Mouse (Mus musculus) heart, embryonic 15.5 days (tissue): ENCODE measurements at regions not wholly inside any gene's neighbourhood (a gene's known extent, or its start where the extent isn't known, plus 50 kb on each side); places are given as distances from the start of the nearest gene placed in this dataset.

ENCODE experiments used
- ATAC-seq: fragments of 200-750 bp; cut with Nextera tagmentation; replicated peaks from 2 replicates; pipeline ENCODE4 v1.8.0; 2017; ENCODE audit warnings: low read depth, moderate TSS enrichment; ENCODE audit not compliant: insufficient number of reproducible peaks, insufficient read depth, low FRiP score
- H3K27ac ChIP-seq: fragments of 300-500 bp; sonication (generic); 2 replicates; pipeline ENCODE4 v1.5.1; 2015; ENCODE audit warnings: mild to moderate bottlenecking, inconsistent platforms
- H3K27me3 ChIP-seq: fragments of 300-500 bp; sonication (generic); 2 replicates; pipeline ENCODE4 v1.6.1; 2015; ENCODE audit warnings: inconsistent platforms
- H3K36me3 ChIP-seq: fragments of 300-500 bp; sonication (generic); 2 replicates; pipeline ENCODE4 v1.6.1; 2015; ENCODE audit warnings: mild to moderate bottlenecking, inconsistent platforms
- H3K4me1 ChIP-seq: fragments of 300-500 bp; sonication (generic); replicated peaks from 2 replicates; pipeline ENCODE4 v1.6.1; 2015; ENCODE audit warnings: inconsistent platforms
- H3K4me2 ChIP-seq: fragments of 300-500 bp; sonication (generic); 2 replicates; pipeline ENCODE4 v1.6.1; 2015; ENCODE audit warnings: inconsistent platforms, mild to moderate bottlenecking, moderate library complexity
- H3K4me3 ChIP-seq: fragments of 300-500 bp; sonication (generic); 2 replicates; pipeline ENCODE4 v1.5.1; 2015; ENCODE audit warnings: mild to moderate bottlenecking, inconsistent platforms
- H3K9ac ChIP-seq: fragments of 300-500 bp; sonication (generic); 2 replicates; pipeline ENCODE4 v1.6.1; 2015; ENCODE audit warnings: mild to moderate bottlenecking, inconsistent platforms
- H3K9me3 ChIP-seq: fragments of 300-500 bp; sonication (generic); replicated peaks from 2 replicates; pipeline ENCODE4 v1.6.1; 2016; ENCODE audit warnings: inconsistent platforms
- WGBS: fragments of 180-500 bp; shearing (Covaris S2); methylation state at CpG from one replicate; pipeline ENCODE4 v1.1.7; 2015; ENCODE audit warnings: mixed read lengths; 5-methylcytosine and 5-hydroxymethylcytosine counted together

DNA sequence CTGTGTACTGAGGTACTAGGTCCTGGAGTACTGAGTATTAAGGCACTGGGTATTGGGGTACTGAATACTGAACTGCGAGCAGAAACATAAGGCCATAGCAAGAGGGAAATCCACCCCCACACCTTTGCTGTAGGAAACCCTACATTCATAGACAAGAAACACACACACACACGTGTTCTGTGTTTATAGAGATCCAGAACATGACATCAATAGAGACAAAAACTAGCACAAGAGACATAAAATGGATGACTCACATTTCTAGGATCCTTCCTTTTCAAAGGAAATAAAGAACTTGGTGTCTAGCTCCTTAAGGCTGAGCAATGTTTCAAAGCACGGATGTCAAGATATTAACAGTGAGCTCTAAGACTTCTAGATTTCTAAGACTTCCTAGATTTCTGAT lies 49.9 kb upstream of the Nepro start:
- no peak for ATAC-seq
- Histone ChIP-seq H3K9me3 (no peaks in the 10 kb centered on the region), H3K4me3 (no peak overlapping the region), H3K9ac (no peak overlapping the region), H3K36me3 (no peaks in the 10 kb centered on the region), H3K4me2 (no peak overlapping the region), H3K4me1 (peaks cover 12% of the 10 kb centered on the region), H3K27ac (no peak overlapping the region), H3K27me3 (no peaks in the 10 kb centered on the region)
- 85% methylated on average over 3 of the region's 3 CpGs for WGBS

DNA sequence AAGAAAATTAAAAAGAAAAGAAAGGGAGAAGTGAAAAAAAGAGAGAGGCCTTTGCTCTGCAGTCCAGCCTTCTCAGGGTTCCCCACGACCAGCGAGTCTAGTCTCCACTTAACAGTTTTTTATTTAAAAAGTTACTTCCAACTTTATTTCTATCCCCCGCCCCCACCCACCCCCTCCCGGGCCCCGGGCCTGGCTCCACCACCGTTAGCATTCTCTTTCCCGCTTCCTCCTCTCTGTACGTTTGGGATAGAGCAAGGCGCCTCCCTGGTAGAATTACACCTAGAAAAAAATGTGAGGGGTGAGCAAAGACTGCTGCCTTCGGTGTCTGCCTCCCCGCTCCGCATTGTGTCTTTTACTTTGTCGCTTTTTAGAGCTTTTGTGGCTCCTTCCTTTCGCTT lies 51.7 kb upstream of the Nepro start:
- Histone ChIP-seq H3K9me3 (no peaks in the 10 kb centered on the region), H3K4me1 (peaks cover 12% of the 10 kb centered on the region), H3K9ac (no peak overlapping the region), H3K36me3 (no peaks in the 10 kb centered on the region), H3K4me2 (peak overlapping the region; percentile 53), H3K27me3 (no peaks in the 10 kb centered on the region), H3K27ac (no peak overlapping the region), H3K4me3 (peak overlapping the region; percentile 20)
- WGBS, result 13% methylated on average over 14 of the region's 14 CpGs
- ATAC-seq, result no peak

DNA sequence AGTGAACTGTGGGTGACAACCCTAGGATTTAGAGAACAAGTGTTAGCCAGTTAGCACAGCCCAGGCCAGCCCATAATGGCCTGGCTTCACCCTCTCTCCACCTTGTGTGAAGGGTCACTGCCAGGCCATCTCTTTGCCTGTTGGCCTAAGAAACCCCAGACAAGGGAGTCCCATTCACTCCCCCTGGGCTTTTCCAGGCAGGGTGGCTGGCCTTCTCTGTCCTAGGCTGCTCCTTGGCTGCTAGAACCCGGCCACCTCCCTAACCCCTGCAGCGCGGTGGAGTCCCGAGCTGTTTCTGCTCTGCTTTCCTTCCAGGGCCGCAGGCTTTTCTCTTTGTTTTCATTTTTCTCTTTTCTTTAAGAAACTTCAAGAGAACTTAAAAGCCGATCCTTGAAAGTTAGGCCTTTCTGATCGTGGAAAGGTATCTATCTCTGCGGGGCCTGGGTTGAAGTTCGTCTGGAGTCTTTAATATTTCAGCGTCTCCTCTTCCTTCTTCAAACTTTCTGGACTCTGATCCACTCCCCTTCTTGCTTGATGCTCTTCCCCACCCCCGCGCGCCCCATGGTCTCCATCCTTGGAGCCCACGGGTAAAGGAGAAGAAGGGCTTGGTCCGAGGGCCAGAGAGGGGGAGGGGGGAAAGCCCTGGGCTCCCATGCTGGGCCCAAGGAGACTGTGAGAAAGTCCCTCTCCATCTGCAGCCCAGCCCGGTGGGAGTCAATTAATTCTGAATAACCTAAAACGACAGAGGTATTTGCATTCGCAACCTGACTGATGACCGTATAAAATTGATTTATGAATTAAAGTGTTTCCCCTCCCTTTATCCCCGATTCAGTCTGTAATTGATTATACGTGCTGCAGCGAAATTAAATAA lies 52.3 kb upstream of the Nepro start:
- Histone ChIP-seq H3K4me1 (peaks cover 12% of the 10 kb centered on the region), H3K4me3 (peak overlapping the region; percentile 20; the same call in 1 of the 2 replicates), H3K36me3 (no peaks in the 10 kb centered on the region), H3K9ac (no peak overlapping the region), H3K4me2 (peak overlapping the region; percentile 53), H3K9me3 (no peaks in the 10 kb centered on the region), H3K27ac (no peak overlapping the region), H3K27me3 (no peaks in the 10 kb centered on the region)
- WGBS, result 39% methylated on average over 22 of the region's 22 CpGs
- ATAC-seq, result no peak

DNA sequence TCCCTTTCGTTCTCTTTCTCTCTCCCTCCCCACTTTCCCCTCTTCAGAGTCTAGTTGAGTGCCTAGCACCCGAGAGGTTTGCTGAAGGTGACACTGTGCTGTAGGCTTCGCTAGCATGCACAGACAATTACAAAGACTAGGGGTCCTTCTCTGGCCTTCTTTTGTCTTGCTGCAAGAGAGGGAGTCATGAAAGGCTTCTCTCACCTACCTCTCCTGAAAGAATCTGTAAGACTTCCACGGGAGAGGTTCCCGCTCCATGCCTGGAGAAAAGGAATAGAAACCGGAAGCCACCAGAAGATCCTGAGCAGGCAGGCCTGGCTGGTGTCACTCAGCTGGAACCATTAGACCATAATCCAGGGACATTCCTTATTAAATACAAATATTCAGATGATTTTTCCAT lies 56.0 kb upstream of the Nepro start:
- peaks cover 12% of the 10 kb centered on the region for H3K4me1 ChIP-seq
- H3K27ac ChIP-seq, result no peak overlapping the region
- no peaks in the 10 kb centered on the region for H3K27me3 ChIP-seq
- no peak overlapping the region for H3K4me3 ChIP-seq
- H3K36me3 ChIP-seq, result no peaks in the 10 kb centered on the region
- no peak overlapping the region for H3K4me2 ChIP-seq
- WGBS, result 82% methylated on average over 6 of the region's 6 CpGs
- no peaks in the 10 kb centered on the region for H3K9me3 ChIP-seq
- no peak for ATAC-seq
- no peak overlapping the region for H3K9ac ChIP-seq

DNA sequence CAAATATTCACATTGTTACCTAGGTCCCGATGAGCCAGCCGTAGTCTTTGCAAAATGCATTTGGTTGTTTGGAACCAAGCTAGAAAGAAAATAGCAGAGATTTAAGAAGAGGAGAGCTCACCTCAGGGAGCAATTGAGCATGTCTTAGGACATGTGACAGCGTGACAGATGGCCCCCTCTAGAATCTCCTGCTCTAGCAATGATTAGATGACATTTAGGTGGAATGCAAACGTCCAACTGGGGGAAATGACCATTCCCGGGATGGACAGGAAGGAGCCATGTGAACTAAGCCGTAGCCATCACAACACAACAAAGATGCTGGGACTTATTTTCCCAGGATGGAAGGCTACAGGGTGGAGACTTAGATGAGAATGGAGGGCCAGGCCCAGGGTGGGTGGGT lies 57.0 kb upstream of the Nepro start:
- Histone ChIP-seq H3K4me1 (peaks cover 7% of the 10 kb centered on the region), H3K9ac (no peak overlapping the region), H3K27me3 (no peaks in the 10 kb centered on the region), H3K4me2 (no peak overlapping the region), H3K36me3 (no peaks in the 10 kb centered on the region), H3K4me3 (no peak overlapping the region), H3K9me3 (no peaks in the 10 kb centered on the region), H3K27ac (no peak overlapping the region)
- no peak for ATAC-seq
- WGBS, result 65% methylated on average over 6 of the region's 6 CpGs

DNA sequence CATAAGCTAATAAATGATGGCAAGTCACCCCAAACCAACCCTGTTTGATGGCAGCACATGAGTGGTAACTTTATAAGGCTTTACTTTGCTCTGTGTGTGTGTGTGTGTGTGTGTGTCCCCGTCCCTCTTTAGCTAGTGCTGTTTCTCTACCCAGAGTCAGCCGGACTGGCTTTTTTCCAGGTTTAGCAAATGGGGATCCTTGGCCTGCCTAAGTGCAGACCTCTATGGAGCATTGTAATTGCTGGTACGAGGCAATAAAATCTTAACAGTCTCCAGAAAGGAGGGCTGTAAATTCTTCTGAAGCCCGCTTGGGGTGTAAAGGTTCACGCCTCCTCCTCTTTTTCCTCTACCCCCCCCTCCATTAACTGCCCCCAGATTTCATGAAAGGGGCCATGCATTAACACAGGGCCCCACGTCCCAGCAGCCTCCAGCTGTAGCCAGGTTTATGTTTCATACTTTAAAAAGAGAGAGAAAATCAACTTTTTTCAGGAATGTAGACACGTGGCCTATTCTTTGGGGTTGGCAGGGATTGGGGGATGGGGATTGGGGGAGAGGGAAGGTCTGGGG lies 57.6 kb upstream of the Nepro start:
- peaks cover 1% of the 10 kb centered on the region for H3K4me1 ChIP-seq
- WGBS, result 65% methylated on average over 7 of the region's 7 CpGs
- no peaks in the 10 kb centered on the region for H3K36me3 ChIP-seq
- H3K4me3 ChIP-seq, result no peak overlapping the region
- H3K4me2 ChIP-seq, result no peak overlapping the region
- H3K9me3 ChIP-seq, result no peaks in the 10 kb centered on the region
- no peaks in the 10 kb centered on the region for H3K27me3 ChIP-seq
- no peak overlapping the region for H3K9ac ChIP-seq
- ATAC-seq, result 0 out of 2 replicates have a peak, but pooled peaks have one; percentile 35
- H3K27ac ChIP-seq, result no peak overlapping the region

DNA sequence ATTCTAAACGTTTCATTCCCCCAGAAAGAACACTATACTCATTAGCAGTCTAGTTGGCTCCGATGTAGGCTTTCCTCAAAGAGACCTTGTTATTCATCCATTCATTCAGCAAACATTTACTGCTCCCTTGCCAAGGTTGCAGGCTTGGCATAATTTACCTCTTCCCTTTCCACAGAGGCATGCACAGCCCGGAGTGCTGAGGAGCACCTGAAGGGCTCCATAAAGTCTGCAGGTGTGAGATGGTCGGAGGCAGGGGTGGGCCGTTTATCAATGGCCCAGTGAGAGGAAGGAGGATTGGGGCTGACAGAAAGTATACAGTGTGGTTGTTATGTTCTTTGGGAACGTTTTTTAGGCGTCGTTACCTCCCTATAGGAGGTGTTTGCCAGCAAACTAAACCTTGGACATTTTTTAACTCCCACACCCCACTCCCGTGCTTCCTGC lies 58.6 kb upstream of the Nepro start:
- Histone ChIP-seq H3K27ac (no peak overlapping the region), H3K9ac (no peak overlapping the region), H3K36me3 (no peaks in the 10 kb centered on the region), H3K4me1 (no peaks in the 10 kb centered on the region), H3K4me3 (no peak overlapping the region), H3K9me3 (no peaks in the 10 kb centered on the region), H3K4me2 (no peak overlapping the region), H3K27me3 (no peaks in the 10 kb centered on the region)
- WGBS, result 69% methylated on average over 9 of the region's 9 CpGs
- no peak for ATAC-seq

DNA sequence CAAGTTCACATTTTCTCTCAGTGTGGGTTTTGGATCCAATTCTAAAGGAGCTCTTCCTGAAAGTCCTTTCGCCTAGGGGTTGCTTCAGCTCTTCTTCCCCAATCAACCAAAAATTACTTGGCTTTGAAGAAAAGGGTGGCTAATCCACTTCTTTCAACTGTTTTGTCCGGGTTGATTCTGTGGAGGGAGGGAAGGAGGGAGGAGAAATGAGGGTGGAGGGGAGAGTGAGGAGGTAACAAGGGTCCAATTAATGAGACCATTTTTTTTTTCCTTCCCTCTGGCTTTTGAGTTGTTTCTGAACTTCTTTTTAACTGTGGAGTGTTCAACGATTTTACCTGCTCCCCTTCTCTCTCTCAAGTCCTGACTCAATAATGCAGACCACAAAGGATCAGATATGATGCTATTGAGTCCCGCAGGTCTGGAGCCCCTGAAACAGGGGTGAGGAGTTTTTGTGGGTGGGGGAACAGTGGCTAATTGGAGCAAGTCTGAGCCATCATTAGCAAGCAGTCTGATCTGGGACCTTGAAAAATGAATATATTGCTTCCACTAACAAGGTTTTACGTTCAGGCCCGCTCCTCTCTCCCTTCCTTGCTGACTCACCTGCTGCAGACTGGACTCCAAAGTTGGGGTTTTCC lies 61.0 kb upstream of the Nepro start:
- no peak overlapping the region for H3K4me3 ChIP-seq

DNA sequence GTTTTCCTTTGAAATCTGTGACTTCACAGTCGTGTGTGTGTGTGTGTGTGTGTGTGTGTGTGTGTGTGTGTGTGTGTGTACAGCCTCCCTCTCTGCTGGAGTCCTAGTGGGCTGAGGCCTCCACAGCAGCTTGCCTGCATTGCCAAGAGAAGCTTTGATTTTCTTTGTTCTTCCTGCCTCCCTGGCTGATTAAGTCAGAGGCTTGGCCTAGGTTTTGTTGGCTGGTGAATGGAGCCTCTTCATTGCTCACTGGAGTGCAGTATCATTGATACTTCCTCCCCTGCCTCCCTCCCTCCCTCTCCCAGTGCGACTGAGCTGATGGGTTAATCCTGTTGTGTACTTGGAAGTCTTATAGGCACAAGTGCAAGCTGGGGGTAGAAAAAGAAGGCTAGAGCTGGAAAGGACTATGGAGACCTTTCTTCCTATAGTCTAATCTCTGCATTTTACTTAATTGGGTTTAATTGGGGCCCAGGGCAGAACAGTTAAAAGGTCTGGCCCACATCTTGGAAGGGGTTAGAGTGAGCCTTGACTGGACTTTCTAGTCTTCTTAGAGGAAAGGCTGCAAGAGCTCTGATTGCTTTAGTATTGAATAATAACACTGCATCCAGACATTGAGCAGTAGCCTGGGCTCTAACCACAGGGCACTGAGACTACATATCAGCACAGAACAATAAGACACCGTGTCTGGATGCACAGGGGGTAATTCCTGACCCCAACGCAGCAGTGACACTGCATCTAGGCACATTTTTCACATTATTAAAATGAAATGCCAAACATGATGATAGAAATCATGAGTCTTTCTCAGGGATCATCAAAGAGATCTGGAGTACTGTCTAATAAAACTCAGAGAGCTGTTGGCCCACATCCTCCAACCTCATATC lies 62.9 kb upstream of the Nepro start:
- no peaks in the 10 kb centered on the region for H3K4me1 ChIP-seq
- ATAC-seq, result no peak
- no peaks in the 10 kb centered on the region for H3K36me3 ChIP-seq
- H3K9me3 ChIP-seq, result no peaks in the 10 kb centered on the region
- no peaks in the 10 kb centered on the region for H3K27me3 ChIP-seq
- H3K4me2 ChIP-seq, result no peak overlapping the region
- H3K27ac ChIP-seq, result no peak overlapping the region
- WGBS, result 64% methylated on average over 4 of the region's 4 CpGs
- no peak overlapping the region for H3K9ac ChIP-seq
- no peak overlapping the region for H3K4me3 ChIP-seq

More for the DNA sequence above, 61.0 kb upstream of the Nepro start:
- H3K4me1 ChIP-seq, result no peaks in the 10 kb centered on the region
- WGBS, result 77% methylated on average over 6 of the region's 6 CpGs
- no peak for ATAC-seq
- no peak overlapping the region for H3K27ac ChIP-seq
- no peaks in the 10 kb centered on the region for H3K27me3 ChIP-seq
- no peak overlapping the region for H3K4me2 ChIP-seq
- H3K9me3 ChIP-seq, result no peaks in the 10 kb centered on the region
- no peaks in the 10 kb centered on the region for H3K36me3 ChIP-seq
- no peak overlapping the region for H3K9ac ChIP-seq

DNA sequence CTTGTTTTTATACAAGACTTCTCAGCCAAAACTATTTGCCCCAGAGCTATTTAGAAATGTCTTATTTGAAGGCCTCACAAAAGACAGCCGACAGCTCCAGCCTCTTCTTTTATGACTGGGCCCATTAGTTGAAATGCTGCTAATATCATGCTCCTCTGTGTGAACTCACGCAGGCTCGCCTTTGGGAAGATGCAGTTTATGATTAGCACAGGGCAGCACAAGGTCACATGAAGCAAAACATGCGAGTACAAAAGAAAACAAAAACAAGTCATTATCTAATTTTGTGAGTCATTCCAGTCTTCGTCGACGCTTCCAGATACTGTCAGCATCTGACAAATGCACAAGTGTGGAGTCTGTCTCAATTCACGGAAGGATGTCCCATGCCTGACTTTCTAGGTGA lies 65.8 kb upstream of the Nepro start:
- Histone ChIP-seq H3K4me1 (no peaks in the 10 kb centered on the region), H3K27me3 (no peaks in the 10 kb centered on the region), H3K36me3 (no peaks in the 10 kb centered on the region), H3K9ac (no peak overlapping the region), H3K4me3 (no peak overlapping the region), H3K27ac (no peak overlapping the region), H3K4me2 (no peak overlapping the region), H3K9me3 (no peaks in the 10 kb centered on the region)
- WGBS, result 48% methylated on average over 8 of the region's 8 CpGs
- no peak for ATAC-seq

DNA sequence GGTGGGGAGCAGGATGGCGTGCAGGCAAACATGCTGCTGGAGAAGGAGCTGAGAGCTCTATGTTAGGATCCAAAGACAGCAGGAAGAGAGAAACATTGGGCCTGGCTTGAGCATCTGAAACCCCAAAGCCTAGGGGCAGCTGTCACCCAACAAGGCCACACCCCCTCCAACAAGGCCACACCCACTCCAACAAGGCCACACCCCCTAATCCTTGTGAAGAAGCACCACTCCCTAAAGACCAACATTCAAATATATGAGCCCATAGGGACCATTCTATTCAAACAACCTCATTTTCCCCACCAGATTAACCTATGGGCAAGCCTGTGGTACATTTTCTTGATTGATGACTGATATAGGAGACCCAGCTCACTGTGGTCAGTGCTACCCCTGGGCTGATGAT lies 67.9 kb upstream of the Nepro start:
- no peak for ATAC-seq
- Histone ChIP-seq H3K4me2 (no peak overlapping the region), H3K4me1 (no peaks in the 10 kb centered on the region), H3K27ac (no peak overlapping the region), H3K36me3 (no peaks in the 10 kb centered on the region), H3K27me3 (no peaks in the 10 kb centered on the region), H3K4me3 (no peak overlapping the region), H3K9me3 (no peaks in the 10 kb centered on the region), H3K9ac (no peak overlapping the region)
- 87% methylated on average over 1 of the region's 1 CpGs for WGBS
